Mouse (Mus musculus) heart, postnatal 0 days (tissue): Measurements from ENCODE around the gene 1700020L24Rik. TPM values are rescaled to one million over a fixed set of nuclear protein-coding genes. Genes with fewer than 3 reads are reported as not detected.

Experiments used
- ATAC-seq: fragments of 200-750 bp; cut with Nextera tagmentation; 2 replicates; pipeline ENCODE4 v1.8.0; 2017; ENCODE audit warnings: low read depth, moderate number of reproducible peaks, moderate library complexity; ENCODE audit not compliant: insufficient read depth
- DNase-seq: peaks from one replicate; pipeline ENCODE4 v3.0.0-alpha.2; 2016; ENCODE audit warnings: low spot score
- H3K27ac ChIP-seq: fragments of 300-500 bp; sonication (generic); 2 replicates; pipeline ENCODE4 v1.5.1; 2014; ENCODE audit warnings: low read depth, mild to moderate bottlenecking
- H3K27me3 ChIP-seq: fragments of 300-500 bp; sonication (generic); 2 replicates; pipeline ENCODE4 v1.6.1; 2014; ENCODE audit warnings: low read length, mixed read lengths; ENCODE audit not compliant: control insufficient read depth, insufficient read depth
- H3K36me3 ChIP-seq: fragments of 300-500 bp; sonication (generic); replicated peaks from 2 replicates; pipeline ENCODE4 v1.6.1; 2014; ENCODE audit warnings: low read length, mixed read lengths; ENCODE audit not compliant: control insufficient read depth, insufficient read depth
- H3K4me1 ChIP-seq: fragments of 300-500 bp; sonication (generic); 2 replicates; pipeline ENCODE4 v1.6.1; 2014; ENCODE audit warnings: antibody characterized with exemption; ENCODE audit not compliant: control insufficient read depth, insufficient read depth
- H3K4me2 ChIP-seq: fragments of 300-500 bp; sonication (generic); 2 replicates; pipeline ENCODE4 v1.6.1; 2014; ENCODE audit warnings: low read depth, mild to moderate bottlenecking, low read length, moderate library complexity
- H3K4me3 ChIP-seq: fragments of 300-500 bp; sonication (generic); 2 replicates; pipeline ENCODE4 v1.5.1; 2014; ENCODE audit warnings: low read depth, low read length
- H3K9ac ChIP-seq: fragments of 300-500 bp; sonication (generic); replicated peaks from 2 replicates; pipeline ENCODE4 v1.6.1; 2014; ENCODE audit warnings: low read depth, low read length, mixed read lengths
- H3K9me3 ChIP-seq: fragments of 300-500 bp; sonication (generic); replicated peaks from 2 replicates; pipeline ENCODE4 v1.6.1; 2016; ENCODE audit warnings: low read length; ENCODE audit not compliant: control insufficient read depth
- CTCF ChIP-seq: IDR thresholded peaks from 2 replicates; pipeline ENCODE4 v1.5.1; 2016; ENCODE audit warnings: antibody characterized with exemption, control low read depth, low read depth
- EP300 ChIP-seq: IDR thresholded peaks from 2 replicates; pipeline ENCODE4 v1.6.1; 2016; ENCODE audit warnings: antibody characterized with exemption, low read depth
- WGBS: fragments of 180-500 bp; shearing (Covaris S2); extraction: QIAGEN DNeasy Blood & Tissue Kit; methylation state at CpG from one replicate; pipeline ENCODE4 v1.1.7; 2014; 5-methylcytosine and 5-hydroxymethylcytosine counted together
- polyA plus RNA-seq: library from polyadenylated mRNA; unstranded; fragments of >200 nt; fragmentation: Nextera tagmentation; extraction: Ambion mirVana; gene quantifications from 2 replicates; pipeline ENCODE4 v1.2.1, GENCODE M21; 2015
- total RNA-seq: library from RNA; depleted of rRNA; stranded (reverse); fragments of >200 nt; gene quantifications from 2 replicates; pipeline ENCODE4 v1.2.3, GENCODE M21; 2014; ENCODE audit warnings: low replicate concordance

The 1700020L24Rik gene
- total and polyA plus RNA-seq, 2 experiments from 2014 or later: 1.1 TPM; not detected in 1

DNA sequence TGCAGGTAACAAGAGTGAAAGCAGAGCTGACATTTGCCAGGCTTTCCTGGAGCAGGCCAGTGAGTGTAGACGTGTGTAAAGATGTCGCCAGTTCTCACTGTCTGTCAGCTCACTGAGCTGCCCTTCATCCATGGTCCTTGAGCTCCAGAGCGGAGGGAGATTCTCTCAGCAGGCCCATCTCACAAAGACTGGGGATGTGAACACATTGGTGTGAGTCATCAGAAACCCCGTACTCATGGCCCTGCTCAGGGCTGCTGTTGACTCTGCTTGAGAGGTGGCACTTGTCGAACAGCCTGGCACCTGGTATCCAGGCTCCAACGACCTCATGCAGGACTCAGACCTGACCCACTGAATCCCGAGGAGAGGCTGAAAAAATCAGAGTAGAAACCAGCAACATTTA is 33.7 kb upstream of the 1700020L24Rik start:
- no peak for TF ChIP-seq EP300
- TF ChIP-seq CTCF: no peak
- Histone ChIP-seq H3K36me3 (peaks cover 36% of the 10 kb centered on the region), H3K4me3 (no peak overlapping the region), H3K27ac (no peak overlapping the region), H3K27me3 (no peaks in the 10 kb centered on the region), H3K9ac (no peak overlapping the region), H3K4me1 (0 out of 2 replicates have a peak, but pooled peaks cover under 1% of the 10 kb centered on the region), H3K9me3 (no peaks in the 10 kb centered on the region), H3K4me2 (no peak overlapping the region)
- no peak for ATAC-seq
- 55% methylated on average over 7 of the region's 7 CpGs for WGBS
- DNase-seq: no peak

DNA sequence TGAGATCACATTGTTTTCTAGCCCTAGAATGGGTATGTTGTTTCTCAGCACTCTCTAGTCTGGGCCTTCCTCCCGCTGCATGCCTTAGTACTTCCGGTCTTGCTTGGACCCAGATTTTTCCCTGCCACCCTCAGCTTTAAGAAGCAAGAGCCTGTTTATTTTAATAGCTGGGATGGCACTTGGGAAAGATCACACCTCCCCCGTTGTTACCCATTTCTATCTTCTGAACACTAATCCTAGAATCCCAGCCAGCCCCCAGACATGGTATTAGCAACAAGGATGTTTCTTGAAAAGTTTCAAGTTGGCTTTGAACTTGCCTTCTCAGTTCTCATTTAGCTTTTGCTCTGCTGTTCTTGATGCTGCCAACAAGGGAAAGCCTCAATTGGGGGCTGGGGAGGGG is 31.1 kb upstream of the 1700020L24Rik start:
- Histone ChIP-seq H3K4me1 (peaks cover 12% of the 10 kb centered on the region), H3K4me2 (no peak overlapping the region)

GRCm38 (mm10) chr11:83408242-83408641 is 29.2 kb upstream of the 1700020L24Rik start:
- Histone ChIP-seq H3K9me3 (no peaks in the 10 kb centered on the region), H3K36me3 (peaks cover 13% of the 10 kb centered on the region), H3K27me3 (no peaks in the 10 kb centered on the region), H3K4me3 (no peak overlapping the region), H3K4me2 (no peak overlapping the region), H3K4me1 (peaks cover 12% of the 10 kb centered on the region), H3K27ac (no peak overlapping the region), H3K9ac (no peak overlapping the region)
- DNase-seq (no peak), ATAC-seq (no peak)
- TF ChIP-seq EP300 (no peak), CTCF (no peak)
- WGBS: 49% methylated on average over 8 of the region's 8 CpGs

More for the DNA sequence above, 31.1 kb upstream of the 1700020L24Rik start:
- Histone ChIP-seq H3K36me3 (peaks cover 25% of the 10 kb centered on the region), H3K4me3 (no peak overlapping the region), H3K27ac (no peak overlapping the region), H3K9me3 (no peaks in the 10 kb centered on the region), H3K27me3 (no peaks in the 10 kb centered on the region), H3K9ac (no peak overlapping the region)
- TF ChIP-seq CTCF (no peak), EP300 (no peak)
- 54% methylated on average over 3 of the region's 3 CpGs for WGBS
- DNase-seq (no peak), ATAC-seq (no peak)

DNA sequence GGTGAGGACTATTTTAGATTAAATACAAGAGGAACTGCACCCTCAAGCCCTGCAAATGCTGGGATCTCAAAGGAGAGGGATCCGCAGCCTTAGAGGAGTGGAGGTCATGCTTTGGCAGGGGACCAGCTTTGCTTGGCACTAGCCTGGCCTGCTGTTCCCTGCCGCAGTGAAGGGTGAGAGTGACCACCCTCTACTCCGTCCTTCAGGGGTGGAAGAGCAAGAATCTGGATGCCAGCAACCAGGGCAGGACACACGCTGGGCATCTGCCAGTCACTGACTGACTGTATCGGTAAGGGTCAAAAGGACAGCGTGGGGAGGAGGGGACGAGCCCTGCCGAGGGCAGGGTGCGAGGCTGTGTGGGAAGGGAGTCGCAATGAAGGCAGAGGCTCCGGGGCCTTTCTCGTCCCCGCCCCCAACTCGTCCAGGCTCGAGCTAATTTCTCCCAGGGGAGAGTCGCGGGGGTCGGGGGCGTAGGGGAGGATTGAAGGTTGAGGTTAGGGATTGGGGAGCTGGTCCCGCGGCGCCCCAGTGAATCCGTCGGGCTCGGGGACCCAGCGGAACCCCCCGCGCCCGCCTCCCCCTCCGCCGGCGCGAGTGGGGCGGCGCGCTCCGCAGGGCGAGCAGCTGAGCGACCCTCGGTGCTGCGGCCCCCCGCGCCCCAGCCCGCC is 28.3 kb upstream of the 1700020L24Rik start, which contains the start of gene Rasl10b:
Gene Rasl10b (plus strand): TSS at position 51 of the 668 bp plus-strand sequence.
- H3K9ac ChIP-seq: peak within 1 kb of the TSS; percentile 74
- peaks cover 12% of the 10 kb centered on the region for H3K4me1 ChIP-seq
- H3K27ac ChIP-seq: peak within 1 kb of the TSS; percentile 27
- no peaks in the 10 kb centered on the region for H3K27me3 ChIP-seq
- no peaks in the 10 kb centered on the region for H3K9me3 ChIP-seq
- H3K4me3 ChIP-seq: peak within 1 kb of the TSS; percentile 72
- H3K4me2 ChIP-seq: peak within 1 kb of the TSS; percentile 89
- peak; percentile 66 for DNase-seq
- ATAC-seq: peak; percentile 84
- H3K36me3 ChIP-seq: peaks cover 4% of the 10 kb centered on the region; the same call in 1 of the 2 replicates
- TF ChIP-seq EP300 (no peak), CTCF (no peak)
- WGBS: 2% methylated on average over 20 of the region's 44 CpGs

- WGBS: 1% methylated on average over 20 of the region's 40 CpGs
- no peaks in the 10 kb centered on the region for H3K9me3 ChIP-seq
- H3K36me3 ChIP-seq: no peaks in the 10 kb centered on the region
- DNase-seq (no peak), ATAC-seq (peak; percentile 24)
- peak overlapping the region; percentile 27 for H3K27ac ChIP-seq
- H3K9ac ChIP-seq: peak overlapping the region; percentile 74
- H3K4me2 ChIP-seq: peak overlapping the region; percentile 89
- TF ChIP-seq EP300: no peak
- peaks cover 12% of the 10 kb centered on the region for H3K4me1 ChIP-seq
- H3K27me3 ChIP-seq: no peaks in the 10 kb centered on the region
- H3K4me3 ChIP-seq: peak overlapping the region; percentile 72
These were observed 27.6 kb upstream of the 1700020L24Rik start for GRCm38 (mm10) chr11:83409792-83410291.

GRCm38 (mm10) chr11:83410510-83410909 is 27.0 kb upstream of the 1700020L24Rik start:
- Histone ChIP-seq H3K9me3 (no peaks in the 10 kb centered on the region), H3K27ac (no peak overlapping the region), H3K4me3 (peak overlapping the region; percentile 72), H3K36me3 (no peaks in the 10 kb centered on the region), H3K4me1 (peaks cover 12% of the 10 kb centered on the region), H3K9ac (no peak overlapping the region), H3K4me2 (peak overlapping the region; percentile 89), H3K27me3 (no peaks in the 10 kb centered on the region)
- 67% methylated on average over 6 of the region's 6 CpGs for WGBS
- ATAC-seq (no peak), DNase-seq (no peak)
- TF ChIP-seq CTCF (no peak), EP300 (no peak)
